Mouse (Mus musculus): ENCODE measurements around the gene Slc4a11. TPM values are rescaled to one million over a fixed set of nuclear protein-coding genes. Genes with fewer than 3 reads are reported as not detected.
A peak's percentile ranks its signal among the peaks of the same experiment; 100 is the strongest.
"Not testable (repeated sequence)": the region's sequence is repeated elsewhere in the genome, so short reads cannot be mapped to it uniquely, and the experiment has no call there.

The Slc4a11 gene
- total RNA-seq, 1 experiment from 2014 or later, result not detected

GRCm38 (mm10) chr2:130681531-130681930 lies 15.8 kb downstream of the Slc4a11 start:
- no peak for ATAC-seq (replicated peaks; ENCODE audit: low read depth, poor library complexity, severe bottlenecking)

DNA sequence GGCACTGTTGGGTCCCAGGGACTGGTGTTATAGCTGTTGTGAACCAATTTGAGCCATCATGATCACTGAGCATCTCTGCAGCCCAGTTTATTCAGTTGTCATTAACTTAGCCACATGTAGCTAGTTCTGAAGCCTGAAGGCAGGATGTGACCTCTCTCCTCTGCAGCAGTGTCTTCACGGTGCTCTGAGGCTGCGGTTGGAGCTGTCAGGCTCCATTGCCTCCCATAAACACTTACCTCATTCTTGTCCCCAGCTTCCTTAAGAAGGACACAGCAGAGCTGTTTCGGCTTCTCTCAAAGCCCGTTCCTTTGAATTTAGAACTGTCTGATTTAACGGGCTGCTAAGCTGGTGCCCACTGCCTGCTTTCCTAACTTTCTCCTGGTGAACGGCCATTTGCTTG lies 17.4 kb downstream of the Slc4a11 start:
- ATAC-seq (replicated peaks; ENCODE audit: low read depth, poor library complexity, severe bottlenecking), result no peak

DNA sequence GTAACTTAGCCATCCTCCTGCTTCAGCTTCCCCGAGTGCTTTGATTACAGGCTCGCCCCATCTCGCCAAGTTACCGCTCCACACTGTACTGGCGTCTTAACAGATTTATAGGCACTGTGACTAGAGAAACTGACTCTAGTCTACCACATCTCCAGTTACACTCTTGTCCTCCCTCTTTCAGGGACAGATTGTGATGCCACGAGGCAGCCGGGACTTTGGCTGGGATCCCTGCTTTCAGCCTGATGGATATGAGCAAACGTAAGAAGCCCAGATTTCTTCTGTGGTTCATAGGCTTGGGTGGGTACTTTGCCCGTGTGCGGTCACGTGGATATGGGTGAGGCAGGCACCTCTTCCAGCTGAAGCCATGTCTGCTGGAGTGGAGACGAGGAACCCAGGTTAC lies 18.2 kb downstream of the Slc4a11 start:
- ATAC-seq (replicated peaks; ENCODE audit: low read depth, poor library complexity, severe bottlenecking), result no peak

GRCm38 (mm10) chr2:130677211-130677610 lies 20.1 kb downstream of the Slc4a11 start:
- ATAC-seq (replicated peaks; ENCODE audit: low read depth, poor library complexity, severe bottlenecking), result no peak

GRCm38 (mm10) chr2:130667559-130667958 lies 29.8 kb downstream of the Slc4a11 start, which contains the start of gene Itpa:
Itpa (plus strand) TSS chr2:130667610.
- ATAC-seq (replicated peaks; ENCODE audit: low read depth, poor library complexity, severe bottlenecking), result peak; percentile 76

GRCm38 (mm10) chr2:130664102-130664701 lies 33.1 kb downstream of the Slc4a11 start, which contains the start of gene Ddrgk1:
Ddrgk1 (minus strand) TSS chr2:130664659.
- ATAC-seq (replicated peaks; ENCODE audit: low read depth, poor library complexity, severe bottlenecking), result peak; percentile 84

DNA sequence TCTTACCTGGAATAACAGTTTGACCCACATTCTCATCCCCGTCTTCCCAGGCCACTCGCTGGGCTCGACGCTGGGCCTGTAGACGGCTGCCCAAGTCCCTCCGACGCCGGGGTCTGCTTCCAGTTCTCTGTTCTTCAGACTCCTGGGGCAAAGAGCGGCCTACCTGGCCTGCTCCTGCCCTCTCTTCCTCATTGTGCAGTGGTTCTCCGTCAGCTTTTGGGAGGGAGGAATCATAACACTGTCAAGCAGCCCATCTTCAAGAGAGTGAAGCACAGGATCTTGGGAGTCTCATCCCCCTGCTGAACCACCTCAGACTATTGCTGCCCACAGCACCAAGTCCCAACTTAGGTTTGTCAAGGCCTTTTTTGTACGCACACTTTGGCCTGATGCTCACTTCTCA lies 34.0 kb downstream of the Slc4a11 start:
- no peak for ATAC-seq (replicated peaks; ENCODE audit: low read depth, poor library complexity, severe bottlenecking)

DNA sequence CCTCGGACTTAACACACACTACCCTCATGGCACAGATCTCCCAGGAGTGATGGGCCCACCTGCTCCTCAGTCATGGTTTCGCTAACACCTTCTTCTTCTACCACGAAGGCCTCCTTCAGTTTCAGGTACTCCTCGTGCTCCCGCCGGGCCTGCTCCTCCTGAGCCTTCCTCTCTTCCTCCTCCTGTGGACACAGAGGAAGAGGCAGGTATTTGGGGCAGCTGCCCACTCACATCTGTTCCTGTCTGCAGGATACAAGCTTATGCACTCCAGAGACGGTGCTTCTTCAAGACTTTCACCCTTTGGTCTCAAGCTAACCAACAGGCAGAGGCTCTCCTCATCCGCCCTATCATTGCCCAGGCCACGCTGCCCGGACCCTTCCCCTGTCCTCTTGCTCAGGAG lies 38.8 kb downstream of the Slc4a11 start:
- ATAC-seq (replicated peaks; ENCODE audit: low read depth, poor library complexity, severe bottlenecking), result no peak

DNA sequence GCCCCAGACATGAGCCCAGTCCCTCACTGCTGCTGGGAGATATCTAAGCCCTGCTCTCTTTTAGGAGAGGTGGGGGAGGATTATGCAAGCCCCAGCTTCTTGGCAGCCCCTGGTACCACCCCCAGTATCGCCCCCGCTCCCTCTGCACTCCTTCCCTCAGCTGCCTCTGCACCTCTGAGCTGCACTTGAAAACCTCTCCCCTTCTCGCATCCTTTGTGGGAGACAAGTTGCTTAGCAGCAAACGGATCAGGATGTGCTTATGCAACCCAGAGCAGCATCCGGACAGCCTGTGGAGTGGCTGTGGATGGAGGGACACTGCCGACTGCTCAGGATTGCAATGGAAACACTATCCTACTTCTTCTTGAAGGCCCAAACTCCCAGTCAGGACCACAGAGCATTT lies 39.8 kb downstream of the Slc4a11 start:
- ATAC-seq (replicated peaks; ENCODE audit: low read depth, poor library complexity, severe bottlenecking), result no peak

DNA sequence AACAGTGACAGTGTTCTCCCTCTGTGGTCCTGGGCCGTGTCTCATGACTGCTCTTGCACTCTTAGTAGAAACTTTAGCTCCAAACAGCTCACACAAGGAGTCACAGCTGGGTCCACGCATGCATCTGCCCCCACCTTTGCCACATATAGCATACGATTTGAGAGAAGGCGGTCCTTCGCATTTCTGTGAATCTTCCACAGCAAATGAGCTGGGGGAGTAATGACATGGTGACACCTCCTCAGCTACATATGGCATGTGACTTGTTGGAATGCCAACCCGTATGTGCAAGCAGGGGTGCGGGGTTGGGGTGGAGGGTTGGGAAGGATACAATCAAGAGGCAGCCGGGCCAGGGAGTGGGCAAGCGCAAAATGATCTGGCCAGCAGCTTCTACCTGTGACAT lies 40.8 kb downstream of the Slc4a11 start:
- ATAC-seq (replicated peaks; ENCODE audit: low read depth, poor library complexity, severe bottlenecking), result no peak

- no peak; the same call in 1 of the 2 replicates for ATAC-seq (replicated peaks; ENCODE audit: low read depth, poor library complexity, severe bottlenecking)
Measured at GRCm38 (mm10) chr2:130655660-130656339, 41.5 kb downstream of the Slc4a11 start.

DNA sequence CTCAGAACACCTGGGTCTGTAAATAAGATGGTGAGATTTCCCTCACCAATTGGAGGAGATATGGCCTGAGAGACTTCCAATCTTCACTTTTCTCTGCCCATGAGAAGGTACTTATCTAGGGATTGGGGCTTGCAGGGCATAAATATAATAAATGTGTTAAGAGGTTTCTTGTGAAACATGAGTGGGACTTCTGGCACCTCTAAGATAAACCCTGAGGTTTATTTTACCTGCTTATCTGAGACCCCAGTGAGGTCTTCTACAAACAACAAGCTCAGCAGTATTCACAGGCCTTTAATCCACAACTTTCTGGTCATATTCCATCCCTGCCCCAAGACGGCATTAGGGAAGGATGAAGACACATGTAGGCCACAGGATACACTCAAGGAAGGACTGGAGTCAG lies 43.6 kb downstream of the Slc4a11 start:
- ATAC-seq (replicated peaks; ENCODE audit: low read depth, poor library complexity, severe bottlenecking), result no peak

- ATAC-seq (replicated peaks; ENCODE audit: low read depth, poor library complexity, severe bottlenecking), result no peak
Measured at GRCm38 (mm10) chr2:130653303-130653702, 44.0 kb downstream of the Slc4a11 start.

- not testable (repeated sequence) for ATAC-seq (replicated peaks; ENCODE audit: low read depth, poor library complexity, severe bottlenecking)
Measured at GRCm38 (mm10) chr2:130649028-130649427, 48.3 kb downstream of the Slc4a11 start.

- ATAC-seq (replicated peaks; ENCODE audit: low read depth, poor library complexity, severe bottlenecking), result no peak
Measured at GRCm38 (mm10) chr2:130645198-130645597, 52.1 kb downstream of the Slc4a11 start.

DNA sequence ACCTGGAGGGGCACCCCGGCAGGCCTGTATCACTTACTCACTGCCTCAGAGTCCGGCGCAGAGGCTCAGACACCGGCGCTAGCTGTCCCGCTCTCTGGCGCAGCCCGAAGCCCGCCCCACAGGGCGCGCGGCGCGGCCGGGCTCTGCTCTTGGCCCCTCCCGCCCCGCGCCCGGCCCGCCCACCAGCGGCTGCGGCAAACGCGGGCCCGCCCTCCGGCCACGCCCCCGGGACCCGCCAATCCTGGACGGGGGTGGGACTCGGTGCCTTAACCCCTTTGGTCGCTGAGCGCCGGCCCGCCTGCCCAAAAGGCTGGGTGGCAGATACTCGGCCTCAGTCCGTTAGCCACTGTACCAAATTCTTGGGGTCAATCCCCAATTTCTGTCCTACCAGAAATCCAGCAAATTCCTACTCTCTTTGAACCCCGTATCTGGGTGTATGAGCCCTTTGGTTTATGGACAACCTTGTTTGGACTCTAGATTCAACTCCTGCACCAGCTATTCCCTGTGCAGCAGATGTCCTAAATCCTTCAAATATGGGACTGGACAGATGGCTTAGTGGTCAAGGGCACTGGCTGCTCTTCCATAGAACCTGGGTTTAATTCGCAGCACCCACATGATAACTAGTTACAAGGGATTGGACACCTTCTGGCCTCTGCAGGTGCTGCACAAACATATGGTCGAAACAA lies 54.5 kb downstream of the Slc4a11 start, which contains the start of gene Lzts3:
Lzts3 (minus strand) TSS at position 120 of the 686 bp plus-strand sequence.
- ATAC-seq (replicated peaks; ENCODE audit: low read depth, poor library complexity, severe bottlenecking), result peak; percentile 86

DNA sequence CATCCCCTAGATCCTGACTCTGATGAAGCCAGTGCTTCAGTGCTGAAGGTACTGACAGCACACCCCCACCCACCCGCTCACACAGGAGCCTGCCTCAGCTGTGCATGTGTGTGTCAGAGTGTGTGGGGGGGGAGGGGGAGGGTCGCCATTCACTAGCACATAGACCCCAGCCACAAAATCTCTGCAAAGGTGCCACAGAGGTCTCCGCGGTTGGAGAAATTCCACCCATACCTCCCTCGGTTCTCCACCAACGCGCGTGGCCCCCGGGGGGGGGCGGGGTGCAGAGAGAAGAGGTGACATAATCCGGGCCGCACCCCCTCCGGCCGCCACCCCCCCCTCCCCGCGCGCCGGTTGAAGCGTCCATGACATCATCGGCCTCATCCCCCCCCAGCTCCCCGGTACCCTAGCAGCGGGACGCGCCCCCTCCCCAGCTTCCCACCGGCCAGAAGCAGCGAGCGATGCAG lies 55.1 kb downstream of the Slc4a11 start:
- no peak for ATAC-seq (replicated peaks; ENCODE audit: low read depth, poor library complexity, severe bottlenecking)

- ATAC-seq (replicated peaks; ENCODE audit: low read depth, poor library complexity, severe bottlenecking), result no peak
Measured at GRCm38 (mm10) chr2:130641351-130642025, 55.8 kb downstream of the Slc4a11 start.

- no peak for ATAC-seq (replicated peaks; ENCODE audit: low read depth, poor library complexity, severe bottlenecking)
Measured at GRCm38 (mm10) chr2:130639276-130639675, 58.0 kb downstream of the Slc4a11 start.

GRCm38 (mm10) chr2:130638101-130638611 lies 59.2 kb downstream of the Slc4a11 start:
- no peak for ATAC-seq (replicated peaks; ENCODE audit: low read depth, poor library complexity, severe bottlenecking)

Measured in common myeloid progenitor, adult 5-6 weeks (primary cell).